ENCODE assay signal across 17 mouse cellular contexts in genomic region chr1:131046607-131047006, GRCm38 (mm10). TPM values are rescaled to one million over a fixed set of nuclear protein-coding genes. Genes with fewer than 3 reads are reported as not detected.
DNase-seq lines count a peak whose midpoint lies in the region; ATAC-seq lines count a peak whose summit lies in the region.
"Had no signal": no experiment of that assay in that cellular context is flagged by ENCODE, and none has a peak within 500 bp of the region (broad histone marks: within the 10 kb centered on the region; RNA-seq: fewer than 3 reads in every experiment).

No protein-coding gene starts in this region.

- DNase-seq in heart, adult 11 months, result peak; percentile 79
- no peak for DNase-seq in heart, postnatal 4 days
- peak; percentile 26 to 34 for DNase-seq in spleen, postnatal 36 days (ENCODE audit: low spot score in 2 of 2)
- no peak for DNase-seq in spleen, adult 12 weeks (ENCODE audit: low spot score)
- no peak for DNase-seq in gastrocnemius, adult 8-10 months (ENCODE audit: low spot score in 2 of 2)
- no peak for DNase-seq in Muller cell, postnatal 12 days (ENCODE audit: inconsistent ontology term)
- DNase-seq: adrenal gland, adult 8-10 months; adrenal gland, postnatal 36 days; cerebellum, adult 2 months; cerebellum, postnatal 10 days; embryo, embryonic 11 days; gastrocnemius, adult 2 months; gastrocnemius, postnatal 36 days; heart, adult 2 months; heart, postnatal 10 days had no signal

- peak; percentile 7; the same call in 1 of the 2 replicates for ATAC-seq in neutrophil, adult 5-6 weeks (ENCODE audit: extremely low read depth, insufficient number of reproducible peaks, low FRiP score, poor library complexity, severe bottlenecking)
- ATAC-seq: forebrain, embryonic 14.5 days had no signal

RNA-seq across cellular contexts. Expression of gene Il10, which starts 27.0 kb away (rescaled TPM):
- total RNA-seq in heart, postnatal 4 days (2021), result not detected
- not detected in 2 replicates for total RNA-seq in neutrophil, adult 5-6 weeks (2017)
- not detected for total RNA-seq in gastrocnemius, adult 8-10 months (2022)
- total RNA-seq: adrenal gland, postnatal 36 days; gastrocnemius, adult 2 months; gastrocnemius, postnatal 36 days; heart, adult 2 months; heart, postnatal 10 days had no signal

RNA-seq across cellular contexts. Expression of gene Mapkapk2, which starts 51.0 kb away (rescaled TPM):
- total RNA-seq in heart, postnatal 4 days (2021), result 100 to 1,000 TPM; 206 to 226 TPM
- total RNA-seq in neutrophil, adult 5-6 weeks (2017), result 103 and 112 TPM in 2 replicates
- 100 to 1,000 TPM; 215 to 257 (median 231) TPM for total RNA-seq in gastrocnemius, adult 8-10 months (2022)

Comparison
In these comparisons a context has a peak if more than half of its experiments do, and no peak if none do; other contexts are left out.
1. DNase-seq: peak in heart, adult 11 months (single experiment) and spleen, postnatal 36 days (2 of 2); none in heart, postnatal 4 days (single experiment), spleen, adult 12 weeks (single experiment), gastrocnemius, adult 8-10 months (0 of 2) and Muller cell, postnatal 12 days (single experiment).